Mouse (Mus musculus): ENCODE results near the gene Ebf3. TPM values are rescaled to one million over a fixed set of nuclear protein-coding genes. Genes with fewer than 3 reads are reported as not detected.

Ebf3 gene
- polyA plus RNA-seq, 1 experiment from 2014 or later = 1.1 TPM

DNA sequence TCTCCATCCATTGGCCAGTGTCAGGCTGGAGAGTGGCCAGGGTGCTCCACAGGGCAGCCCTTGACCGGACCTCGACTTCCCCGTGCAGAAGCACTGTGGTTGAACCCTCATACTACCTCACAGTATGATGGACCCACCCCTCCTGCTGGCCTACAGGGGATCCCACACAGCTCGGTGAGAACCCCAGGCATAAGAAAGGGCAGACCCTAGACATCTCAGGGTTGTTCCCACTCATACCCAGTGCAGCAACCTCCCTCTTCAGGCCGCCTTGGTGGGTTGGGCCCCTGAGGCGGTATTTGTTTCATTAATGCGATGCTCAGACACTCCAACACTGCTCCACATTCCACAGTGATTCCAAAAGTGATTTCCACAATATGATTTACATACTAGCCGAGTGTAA, 51.9 kb downstream of the Ebf3 start:
- Histone ChIP-seq H3K36me3 (ENCODE audit: poor library complexity, severe bottlenecking) (no peaks in the 10 kb centered on the region), H3K4me1 (peaks cover 20% of the 10 kb centered on the region), H3K4me3 (no peak overlapping the region), H3K9ac (no peak overlapping the region), H3K27me3 (peaks cover 76% of the 10 kb centered on the region), H3K4me2 (no peak overlapping the region), H3K27ac (no peak overlapping the region), H3K9me3 (replicated peaks) (no peaks in the 10 kb centered on the region)
- ATAC-seq = no peak
- 84% methylated on average over 8 of the region's 8 CpGs for WGBS

DNA sequence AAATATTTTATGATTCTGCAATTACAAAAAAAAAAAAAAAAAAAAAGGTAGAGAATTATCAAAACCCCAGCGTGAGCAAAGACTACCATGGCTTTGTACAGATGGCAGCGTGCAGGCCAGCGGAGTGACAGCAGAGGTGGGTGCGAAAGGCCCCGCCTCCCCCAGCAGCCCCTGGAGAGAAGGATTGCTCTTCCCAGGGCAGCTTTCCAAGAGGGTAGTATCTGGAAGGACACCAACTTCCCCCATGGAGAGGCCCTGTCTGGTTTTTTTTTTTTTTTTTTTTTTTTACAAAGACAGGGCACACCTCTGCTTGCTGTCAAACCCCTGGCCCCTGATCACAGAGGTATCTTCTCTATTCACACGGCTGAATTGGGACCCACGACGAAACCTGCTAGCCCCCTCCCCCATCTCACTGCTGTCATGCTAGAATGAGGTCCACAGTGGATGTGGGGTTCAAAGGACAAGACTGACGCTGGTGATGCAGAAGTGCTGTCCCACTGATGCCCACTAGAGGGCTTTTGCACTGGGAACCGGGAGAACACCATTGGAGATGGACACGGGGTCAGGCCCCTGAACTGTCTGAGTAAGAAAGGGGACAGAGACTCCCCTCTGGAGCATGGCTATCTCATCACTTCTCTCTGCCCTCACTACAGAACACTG, 67.9 kb downstream of the Ebf3 start:
- Histone ChIP-seq H3K9ac (no peak overlapping the region), H3K4me1 (peaks cover 50% of the 10 kb centered on the region), H3K27me3 (peaks cover 76% of the 10 kb centered on the region), H3K36me3 (ENCODE audit: poor library complexity, severe bottlenecking) (no peaks in the 10 kb centered on the region), H3K9me3 (replicated peaks) (no peaks in the 10 kb centered on the region), H3K4me3 (no peak overlapping the region), H3K4me2 (no peak overlapping the region), H3K27ac (no peak overlapping the region)
- WGBS = 34% methylated on average over 11 of the region's 11 CpGs
- no peak for ATAC-seq

GRCm38 (mm10) chr7:137244839-137245238, 69.4 kb downstream of the Ebf3 start:
- H3K4me3 ChIP-seq = no peak overlapping the region
- H3K36me3 ChIP-seq (ENCODE audit: poor library complexity, severe bottlenecking) = no peaks in the 10 kb centered on the region
- peaks cover 85% of the 10 kb centered on the region for H3K27me3 ChIP-seq
- no peak overlapping the region for H3K9ac ChIP-seq
- no peak overlapping the region for H3K27ac ChIP-seq
- H3K4me1 ChIP-seq = peaks cover 42% of the 10 kb centered on the region
- no peaks in the 10 kb centered on the region for H3K9me3 ChIP-seq (replicated peaks)
- peak; percentile 23; the same call in 1 of the 2 replicates for ATAC-seq
- 70% methylated on average over 7 of the region's 7 CpGs for WGBS
- no peak overlapping the region for H3K4me2 ChIP-seq

DNA sequence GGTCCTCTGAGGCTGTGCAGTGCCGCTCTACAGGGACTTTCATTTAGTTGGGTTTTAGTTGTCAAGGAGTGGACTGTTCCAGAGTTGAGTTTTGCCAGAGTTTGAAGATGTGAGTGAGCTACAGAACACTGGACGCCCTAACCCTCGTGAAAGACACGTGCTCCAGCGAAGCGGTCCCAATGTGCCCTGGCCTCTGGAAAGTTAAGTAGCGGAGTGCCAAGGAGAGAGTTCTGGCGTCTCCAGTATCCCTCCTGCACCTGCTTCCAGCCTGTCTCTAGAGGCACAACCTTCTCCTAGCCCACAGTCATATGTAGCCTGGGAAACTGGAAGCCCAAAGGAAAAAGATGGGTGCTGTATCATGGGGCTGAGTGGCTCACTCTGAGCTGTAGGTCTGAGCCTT, 73.8 kb downstream of the Ebf3 start:
- H3K9ac ChIP-seq = no peak overlapping the region
- H3K4me3 ChIP-seq = no peak overlapping the region
- H3K27ac ChIP-seq = no peak overlapping the region
- H3K4me2 ChIP-seq = no peak overlapping the region
- peaks cover 97% of the 10 kb centered on the region for H3K27me3 ChIP-seq
- peaks cover 45% of the 10 kb centered on the region for H3K4me1 ChIP-seq
- no peaks in the 10 kb centered on the region for H3K36me3 ChIP-seq (ENCODE audit: poor library complexity, severe bottlenecking)
- H3K9me3 ChIP-seq (replicated peaks) = no peaks in the 10 kb centered on the region
- WGBS = 85% methylated on average over 8 of the region's 8 CpGs
- ATAC-seq = no peak

DNA sequence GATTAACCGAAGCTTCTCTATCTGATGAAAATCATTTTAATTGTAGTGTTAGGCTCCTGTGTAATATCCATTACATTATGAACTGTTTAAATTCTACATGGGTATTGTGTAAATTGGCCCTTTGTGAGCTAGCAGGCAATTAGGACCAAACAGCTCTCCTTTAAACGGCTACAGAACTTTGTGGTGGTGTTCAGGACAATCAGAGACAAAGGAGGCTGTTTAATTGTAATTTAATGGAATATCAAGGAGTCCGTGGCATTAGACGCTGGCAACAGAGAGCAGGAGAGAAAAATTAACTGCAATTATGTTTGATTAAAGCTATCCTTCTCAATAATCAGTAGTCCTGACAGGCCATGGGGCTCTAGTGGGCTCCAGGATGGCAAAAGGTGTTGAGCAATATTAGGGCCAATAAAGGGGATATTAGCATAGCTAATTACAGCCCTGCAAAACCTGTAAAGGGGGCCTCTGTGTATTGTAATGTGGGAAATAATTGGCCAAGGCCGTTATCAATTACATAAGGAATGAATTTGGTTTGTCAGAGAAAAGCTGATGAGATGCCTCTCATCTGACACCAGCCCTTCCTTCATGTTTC, 74.6 kb downstream of the Ebf3 start:
- no peak overlapping the region for H3K4me3 ChIP-seq
- peaks cover 37% of the 10 kb centered on the region for H3K4me1 ChIP-seq
- ATAC-seq = no peak
- H3K9ac ChIP-seq = no peak overlapping the region
- no peaks in the 10 kb centered on the region for H3K36me3 ChIP-seq (ENCODE audit: poor library complexity, severe bottlenecking)
- H3K4me2 ChIP-seq = no peak overlapping the region
- no peak overlapping the region for H3K27ac ChIP-seq
- H3K27me3 ChIP-seq = peaks cover 97% of the 10 kb centered on the region
- 25% methylated on average over 5 of the region's 5 CpGs for WGBS
- no peaks in the 10 kb centered on the region for H3K9me3 ChIP-seq (replicated peaks)

DNA sequence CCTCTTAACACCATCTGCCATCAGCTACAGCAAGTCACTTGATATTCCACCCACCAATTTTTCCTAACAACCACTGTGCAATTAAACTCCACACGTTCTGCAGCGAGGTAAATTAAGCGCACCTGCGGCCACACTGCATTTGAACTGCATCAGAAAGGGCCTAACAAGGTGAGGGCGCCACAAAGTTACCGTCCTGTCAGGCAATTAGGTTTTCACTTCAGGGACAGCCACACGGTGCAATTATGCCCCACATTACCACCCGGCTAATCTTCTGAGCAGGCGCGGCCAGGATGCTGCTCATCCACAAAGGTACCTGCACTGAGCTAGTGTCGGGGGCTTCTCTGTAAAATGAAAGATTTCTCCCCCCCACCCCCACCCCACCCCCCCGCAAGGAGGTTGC, 76.8 kb downstream of the Ebf3 start:
- 44% methylated on average over 12 of the region's 12 CpGs for WGBS
- no peak for ATAC-seq
- no peak overlapping the region for H3K9ac ChIP-seq
- H3K27ac ChIP-seq = no peak overlapping the region
- H3K4me1 ChIP-seq = peaks cover 30% of the 10 kb centered on the region
- no peak overlapping the region for H3K4me2 ChIP-seq
- H3K36me3 ChIP-seq (ENCODE audit: poor library complexity, severe bottlenecking) = no peaks in the 10 kb centered on the region
- no peak overlapping the region for H3K4me3 ChIP-seq
- H3K9me3 ChIP-seq (replicated peaks) = no peaks in the 10 kb centered on the region
- peaks cover 88% of the 10 kb centered on the region for H3K27me3 ChIP-seq

GRCm38 (mm10) chr7:137223823-137224222, 90.4 kb downstream of the Ebf3 start:
- H3K9ac ChIP-seq = no peak overlapping the region
- ATAC-seq = no peak

DNA sequence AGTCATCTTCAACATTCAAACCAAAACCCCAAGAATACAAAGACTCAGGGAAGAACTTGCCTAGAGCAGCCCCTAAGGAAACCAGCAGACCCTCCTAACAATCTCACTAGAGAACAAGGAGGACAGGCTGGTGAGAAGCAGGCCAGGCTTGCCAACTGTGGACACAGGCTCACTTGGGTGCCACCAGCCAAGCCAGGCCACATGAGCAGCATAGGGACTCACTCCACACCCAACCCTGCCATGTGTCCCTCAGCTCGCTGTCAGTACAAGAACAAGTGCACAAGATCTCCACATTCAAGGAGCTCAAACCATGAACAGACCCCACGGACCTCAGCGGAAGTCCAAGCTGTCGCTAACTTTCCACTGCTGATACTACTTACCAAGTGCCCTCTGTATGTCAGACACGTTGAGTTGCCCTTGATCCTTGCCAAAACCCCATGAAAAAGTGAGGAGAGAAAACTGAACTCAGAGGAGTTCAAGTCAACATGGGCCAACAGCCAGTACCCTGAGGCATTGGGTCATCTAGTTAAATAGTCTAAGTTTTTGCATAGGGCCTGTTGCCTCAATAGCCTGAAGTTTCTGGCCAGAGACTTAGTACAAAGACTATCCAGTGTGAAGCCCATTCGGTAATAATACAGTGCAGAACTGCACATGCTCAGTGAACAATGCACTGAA, 91.3 kb downstream of the Ebf3 start:
- Histone ChIP-seq H3K36me3 (ENCODE audit: poor library complexity, severe bottlenecking) (no peaks in the 10 kb centered on the region), H3K9ac (no peak overlapping the region), H3K4me3 (no peak overlapping the region), H3K9me3 (replicated peaks) (no peaks in the 10 kb centered on the region), H3K27me3 (peaks cover 73% of the 10 kb centered on the region), H3K4me2 (no peak overlapping the region), H3K4me1 (peaks cover 36% of the 10 kb centered on the region), H3K27ac (no peak overlapping the region)
- no peak for ATAC-seq
- WGBS = 92% methylated on average over 6 of the region's 6 CpGs

More at GRCm38 (mm10) chr7:137223823-137224222, 90.4 kb downstream of the Ebf3 start:
- Histone ChIP-seq H3K4me2 (no peak overlapping the region), H3K4me1 (peaks cover 44% of the 10 kb centered on the region), H3K27me3 (peaks cover 68% of the 10 kb centered on the region), H3K27ac (no peak overlapping the region), H3K36me3 (ENCODE audit: poor library complexity, severe bottlenecking) (no peaks in the 10 kb centered on the region), H3K9me3 (replicated peaks) (no peaks in the 10 kb centered on the region), H3K4me3 (no peak overlapping the region)
- WGBS = 90% methylated on average over 3 of the region's 3 CpGs

DNA sequence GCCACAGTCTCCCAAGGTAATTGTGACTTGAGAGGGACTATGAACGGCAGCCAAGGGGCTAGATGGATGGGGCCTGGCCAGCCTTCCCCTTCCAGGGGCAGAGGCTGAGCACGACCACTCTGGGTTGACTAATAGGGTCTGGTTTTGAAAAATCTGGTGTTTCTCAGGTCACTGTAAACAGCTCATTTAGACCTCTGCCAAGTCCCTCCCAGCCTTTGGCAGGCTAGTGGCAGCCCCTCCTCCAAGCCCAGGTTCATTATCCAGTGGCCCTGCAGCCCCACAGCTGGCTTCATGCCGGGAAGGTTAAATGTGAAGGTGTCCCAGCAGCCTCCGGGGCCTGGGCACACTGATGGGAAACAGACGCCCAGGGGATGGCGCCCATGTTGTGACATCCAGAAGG, 92.6 kb downstream of the Ebf3 start:
- Histone ChIP-seq H3K27ac (no peak overlapping the region), H3K4me2 (no peak overlapping the region), H3K4me1 (peaks cover 22% of the 10 kb centered on the region), H3K9me3 (replicated peaks) (no peaks in the 10 kb centered on the region), H3K9ac (no peak overlapping the region), H3K36me3 (ENCODE audit: poor library complexity, severe bottlenecking) (no peaks in the 10 kb centered on the region), H3K4me3 (no peak overlapping the region), H3K27me3 (peaks cover 69% of the 10 kb centered on the region)
- 22% methylated on average over 6 of the region's 6 CpGs for WGBS
- ATAC-seq = peak; percentile 83

DNA sequence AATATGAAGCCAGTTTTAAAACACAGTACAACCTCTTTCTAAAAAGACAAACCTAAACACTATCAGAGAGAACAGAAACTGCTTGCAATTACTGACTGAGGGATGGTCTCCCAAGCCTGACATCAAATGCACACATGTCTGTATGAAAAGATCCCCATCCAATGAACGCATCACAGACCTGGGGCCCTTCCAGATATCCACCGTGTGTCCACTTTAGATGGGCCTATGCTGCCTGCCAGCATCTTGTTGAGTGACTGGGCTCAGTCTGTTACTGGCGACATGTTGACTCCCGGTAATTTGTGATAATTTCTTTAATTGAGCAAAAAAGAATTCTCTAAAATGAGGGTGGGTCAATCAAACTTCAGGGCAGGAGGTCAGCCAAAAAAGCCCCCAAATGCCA, 93.8 kb downstream of the Ebf3 start:
- H3K9ac ChIP-seq = no peak overlapping the region
- H3K36me3 ChIP-seq (ENCODE audit: poor library complexity, severe bottlenecking) = no peaks in the 10 kb centered on the region
- H3K27me3 ChIP-seq = peaks cover 67% of the 10 kb centered on the region
- 73% methylated on average over 4 of the region's 4 CpGs for WGBS
- no peak overlapping the region for H3K27ac ChIP-seq
- ATAC-seq = no peak
- H3K4me3 ChIP-seq = no peak overlapping the region
- H3K9me3 ChIP-seq (replicated peaks) = no peaks in the 10 kb centered on the region
- H3K4me2 ChIP-seq = no peak overlapping the region
- H3K4me1 ChIP-seq = peaks cover 19% of the 10 kb centered on the region

DNA sequence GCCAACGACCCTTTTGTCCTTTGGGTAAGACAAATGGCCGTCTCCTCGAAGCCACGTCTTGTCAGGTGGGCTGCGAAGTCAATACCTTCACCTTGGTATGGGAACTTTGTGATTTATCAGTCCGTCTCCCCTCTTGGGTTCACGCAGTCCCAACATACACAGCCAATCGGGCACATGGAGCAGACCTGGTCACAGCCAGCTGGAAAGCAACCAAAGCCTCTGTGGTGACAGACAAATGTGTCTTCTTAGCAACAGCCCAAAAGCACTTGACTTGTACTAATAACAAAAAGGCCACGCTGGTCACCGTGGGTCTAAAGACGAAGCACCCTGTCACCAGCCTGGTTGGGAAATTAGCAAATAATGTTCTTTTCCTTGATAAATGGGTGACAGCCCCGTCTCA, 95.5 kb downstream of the Ebf3 start:
- ATAC-seq = no peak
- WGBS = 94% methylated on average over 12 of the region's 12 CpGs
- Histone ChIP-seq H3K36me3 (ENCODE audit: poor library complexity, severe bottlenecking) (no peaks in the 10 kb centered on the region), H3K9ac (no peak overlapping the region), H3K27me3 (peaks cover 63% of the 10 kb centered on the region), H3K27ac (no peak overlapping the region), H3K4me2 (no peak overlapping the region), H3K4me1 (peaks cover 19% of the 10 kb centered on the region), H3K9me3 (replicated peaks) (no peaks in the 10 kb centered on the region), H3K4me3 (no peak overlapping the region)

- peaks cover 70% of the 10 kb centered on the region for H3K27me3 ChIP-seq
- H3K4me2 ChIP-seq = no peak overlapping the region
- no peak overlapping the region for H3K9ac ChIP-seq
- H3K9me3 ChIP-seq (replicated peaks) = no peaks in the 10 kb centered on the region
- WGBS = 80% methylated on average over 1 of the region's 1 CpGs
- no peak overlapping the region for H3K27ac ChIP-seq
- no peak for ATAC-seq
- no peaks in the 10 kb centered on the region for H3K36me3 ChIP-seq (ENCODE audit: poor library complexity, severe bottlenecking)
- no peak overlapping the region for H3K4me3 ChIP-seq
- peaks cover 10% of the 10 kb centered on the region; the same call in 1 of the 2 replicates for H3K4me1 ChIP-seq
These were observed 100.8 kb downstream of the Ebf3 start for GRCm38 (mm10) chr7:137213444-137213843.
